Mouse (Mus musculus): ENCODE measurements at regions not wholly inside any gene's neighbourhood (a gene's known extent, or its start where the extent isn't known, plus 50 kb on each side); places are given as distances from the start of the nearest gene placed in this dataset.

DNA sequence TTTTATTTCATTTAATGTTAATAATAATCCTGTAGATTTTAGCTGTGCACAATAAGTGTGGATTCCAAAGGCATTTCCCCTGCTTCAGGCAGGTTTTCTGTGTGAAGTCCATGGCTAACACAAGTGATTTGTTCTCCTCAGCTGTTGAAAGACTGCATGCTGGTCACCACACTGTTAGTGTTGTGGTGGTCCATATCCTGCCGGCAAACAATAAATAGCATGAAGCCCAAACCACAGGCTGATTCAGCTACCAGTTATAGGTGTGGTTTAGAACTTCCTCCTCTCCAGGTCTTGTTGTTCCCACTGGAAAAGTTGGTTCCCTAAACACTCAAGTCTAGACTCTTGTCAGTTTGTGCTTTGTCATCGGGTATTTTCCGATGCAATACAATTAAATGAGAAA, 497.5 kb downstream of the Plcl1 start:
- no peaks in the 10 kb centered on the region for H3K36me3 ChIP-seq (ENCODE audit: control insufficient read depth, insufficient read depth, low read length)
- no peak overlapping the region for H3K9ac ChIP-seq (ENCODE audit: low read depth, low read length)
- no peaks in the 10 kb centered on the region for H3K27me3 ChIP-seq (replicated peaks; ENCODE audit: control insufficient read depth, insufficient read depth, low read length)
- ATAC-seq: no peak
- no peak overlapping the region for H3K4me2 ChIP-seq (ENCODE audit: low read length)
- no peaks in the 10 kb centered on the region for H3K9me3 ChIP-seq (ENCODE audit: control insufficient read depth, low read length)
- 84% methylated on average over 3 of the region's 3 CpGs for WGBS
- H3K4me1 ChIP-seq (ENCODE audit: control insufficient read depth, insufficient read depth, low read depth, low read length): no peaks in the 10 kb centered on the region
- H3K4me3 ChIP-seq (ENCODE audit: low read length): no peak overlapping the region
- H3K27ac ChIP-seq (ENCODE audit: low read depth, low read length): no peak overlapping the region

DNA sequence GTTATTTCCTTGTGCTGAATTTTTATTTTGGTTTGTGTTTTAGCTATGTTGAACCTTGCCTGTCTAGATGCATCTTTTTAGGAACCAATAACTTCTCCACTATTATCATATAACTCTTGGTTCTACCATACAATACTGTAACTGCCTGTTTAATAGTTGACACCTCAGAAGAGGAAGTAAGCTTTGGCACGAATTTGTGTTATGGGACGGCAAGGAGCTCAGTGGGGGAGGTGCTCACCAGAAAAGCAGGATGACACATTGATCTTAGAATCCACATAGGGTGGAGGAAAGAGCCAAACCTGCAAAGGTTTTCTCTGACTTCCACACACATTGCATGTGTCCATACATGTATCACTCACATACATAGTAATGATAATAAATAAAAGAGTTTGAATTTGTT, 498.9 kb downstream of the Plcl1 start:
- no peak overlapping the region for H3K4me3 ChIP-seq (ENCODE audit: low read length)
- H3K4me1 ChIP-seq (ENCODE audit: control insufficient read depth, insufficient read depth, low read depth, low read length): no peaks in the 10 kb centered on the region
- WGBS: 92% methylated on average over 2 of the region's 2 CpGs
- H3K9me3 ChIP-seq (ENCODE audit: control insufficient read depth, low read length): no peaks in the 10 kb centered on the region
- no peak for ATAC-seq
- H3K4me2 ChIP-seq (ENCODE audit: low read length): no peak overlapping the region
- no peaks in the 10 kb centered on the region for H3K27me3 ChIP-seq (replicated peaks; ENCODE audit: control insufficient read depth, insufficient read depth, low read length)
- no peak overlapping the region for H3K9ac ChIP-seq (ENCODE audit: low read depth, low read length)
- H3K36me3 ChIP-seq (ENCODE audit: control insufficient read depth, insufficient read depth, low read length): no peaks in the 10 kb centered on the region
- H3K27ac ChIP-seq (ENCODE audit: low read depth, low read length): no peak overlapping the region

DNA sequence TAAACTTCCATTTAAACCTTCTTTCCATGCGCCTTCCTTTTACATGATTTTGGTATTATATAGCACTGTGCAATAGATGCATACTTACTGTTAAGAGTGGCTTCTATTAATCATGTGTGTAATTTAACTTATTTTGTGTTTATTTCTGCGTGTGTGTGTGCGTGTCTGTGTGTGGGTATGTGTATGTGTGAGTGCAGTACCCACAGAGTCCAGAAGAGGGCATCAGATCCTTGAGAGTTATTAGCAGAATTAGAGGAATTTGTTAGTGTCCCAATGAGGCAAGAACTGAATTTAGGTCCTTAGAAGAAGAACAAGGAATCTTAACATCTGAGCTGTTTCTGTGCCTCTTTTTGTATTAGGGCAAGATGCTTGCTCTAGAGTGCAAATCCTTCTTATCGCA, 499.5 kb downstream of the Plcl1 start:
- Histone ChIP-seq H3K4me1 (ENCODE audit: control insufficient read depth, insufficient read depth, low read depth, low read length) (no peaks in the 10 kb centered on the region), H3K27me3 (replicated peaks; ENCODE audit: control insufficient read depth, insufficient read depth, low read length) (no peaks in the 10 kb centered on the region), H3K27ac (ENCODE audit: low read depth, low read length) (no peak overlapping the region), H3K9ac (ENCODE audit: low read depth, low read length) (no peak overlapping the region), H3K4me2 (ENCODE audit: low read length) (no peak overlapping the region), H3K36me3 (ENCODE audit: control insufficient read depth, insufficient read depth, low read length) (no peaks in the 10 kb centered on the region), H3K9me3 (ENCODE audit: control insufficient read depth, low read length) (no peaks in the 10 kb centered on the region), H3K4me3 (ENCODE audit: low read length) (no peak overlapping the region)
- ATAC-seq: no peak
- 96% methylated on average over 4 of the region's 4 CpGs for WGBS

DNA sequence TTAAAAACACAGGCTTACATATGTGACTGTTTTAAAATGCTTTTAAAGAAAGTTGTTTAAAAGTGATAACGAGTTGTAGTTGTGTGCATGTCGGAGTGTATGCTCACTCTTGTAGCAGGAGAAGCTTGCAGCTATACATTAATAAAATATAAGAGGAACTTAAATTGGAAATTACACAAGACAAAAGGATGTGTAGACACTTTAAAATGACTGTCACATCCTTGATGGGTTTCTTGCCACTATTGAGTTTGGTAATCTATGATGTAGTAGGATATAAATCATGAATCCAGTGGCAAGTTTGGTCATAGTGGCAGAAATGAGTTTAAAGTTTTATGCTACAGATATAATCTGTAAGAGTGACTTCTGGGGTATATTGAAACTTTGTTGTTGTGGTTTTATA, 504.3 kb downstream of the Plcl1 start:
- H3K4me1 ChIP-seq (ENCODE audit: control insufficient read depth, insufficient read depth, low read depth, low read length): no peaks in the 10 kb centered on the region
- H3K4me3 ChIP-seq (ENCODE audit: low read length): no peak overlapping the region
- no peak overlapping the region for H3K9ac ChIP-seq (ENCODE audit: low read depth, low read length)
- no peaks in the 10 kb centered on the region for H3K36me3 ChIP-seq (ENCODE audit: control insufficient read depth, insufficient read depth, low read length)
- no peaks in the 10 kb centered on the region for H3K27me3 ChIP-seq (replicated peaks; ENCODE audit: control insufficient read depth, insufficient read depth, low read length)
- H3K27ac ChIP-seq (ENCODE audit: low read depth, low read length): no peak overlapping the region
- H3K4me2 ChIP-seq (ENCODE audit: low read length): no peak overlapping the region
- ATAC-seq: no peak
- 95% methylated on average over 2 of the region's 2 CpGs for WGBS
- no peaks in the 10 kb centered on the region for H3K9me3 ChIP-seq (ENCODE audit: control insufficient read depth, low read length)

DNA sequence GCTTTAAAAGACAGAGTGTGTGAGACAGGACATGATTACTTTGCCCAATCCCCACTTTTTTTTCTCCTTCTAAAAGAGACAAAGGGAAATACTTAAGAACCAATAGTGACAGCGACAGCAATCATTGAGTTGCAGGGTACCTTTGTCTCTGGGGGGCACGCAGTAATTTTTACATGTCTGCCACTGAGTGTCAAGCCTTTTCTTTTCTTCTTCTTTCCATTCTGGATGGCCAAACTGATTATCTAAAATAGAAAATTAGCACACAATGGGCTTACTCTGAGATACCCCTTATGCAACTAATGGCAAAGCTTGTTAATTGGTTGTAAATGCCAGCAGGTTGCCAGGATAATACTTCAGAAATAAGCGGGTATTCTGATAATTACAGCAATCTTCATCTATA, 508.6 kb downstream of the Plcl1 start:
- Histone ChIP-seq H3K9ac (ENCODE audit: low read depth, low read length) (no peak overlapping the region), H3K27ac (ENCODE audit: low read depth, low read length) (no peak overlapping the region), H3K4me2 (ENCODE audit: low read length) (no peak overlapping the region), H3K4me1 (ENCODE audit: control insufficient read depth, insufficient read depth, low read depth, low read length) (no peaks in the 10 kb centered on the region), H3K27me3 (replicated peaks; ENCODE audit: control insufficient read depth, insufficient read depth, low read length) (no peaks in the 10 kb centered on the region), H3K36me3 (ENCODE audit: control insufficient read depth, insufficient read depth, low read length) (no peaks in the 10 kb centered on the region), H3K9me3 (ENCODE audit: control insufficient read depth, low read length) (no peaks in the 10 kb centered on the region), H3K4me3 (ENCODE audit: low read length) (no peak overlapping the region)
- WGBS: 62% methylated on average over 3 of the region's 3 CpGs
- no peak for ATAC-seq

DNA sequence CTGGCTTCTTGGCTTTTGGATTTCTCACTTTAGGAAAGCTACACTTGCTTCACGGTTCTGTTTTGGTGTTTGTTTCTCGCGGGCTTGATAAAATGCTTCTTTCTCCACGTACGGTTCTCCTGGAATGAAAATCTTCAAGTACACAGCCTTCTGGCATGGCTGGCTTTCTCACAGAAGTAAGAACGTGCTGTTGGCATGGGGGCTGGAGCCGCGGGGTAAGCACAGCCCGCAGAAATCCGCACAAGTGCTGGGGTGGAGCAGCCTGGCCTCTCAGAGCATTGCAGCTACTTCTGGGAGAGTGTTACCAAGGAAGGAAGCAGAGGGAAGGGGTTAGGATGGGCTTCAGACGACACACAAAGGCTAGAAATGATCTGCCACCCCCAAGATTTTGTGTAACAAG, 510.2 kb downstream of the Plcl1 start:
- no peak for ATAC-seq
- no peaks in the 10 kb centered on the region for H3K4me1 ChIP-seq (ENCODE audit: control insufficient read depth, insufficient read depth, low read depth, low read length)
- H3K27me3 ChIP-seq (replicated peaks; ENCODE audit: control insufficient read depth, insufficient read depth, low read length): no peaks in the 10 kb centered on the region
- H3K4me2 ChIP-seq (ENCODE audit: low read length): no peak overlapping the region
- no peaks in the 10 kb centered on the region for H3K9me3 ChIP-seq (ENCODE audit: control insufficient read depth, low read length)
- H3K4me3 ChIP-seq (ENCODE audit: low read length): no peak overlapping the region
- WGBS: 63% methylated on average over 11 of the region's 11 CpGs
- H3K36me3 ChIP-seq (ENCODE audit: control insufficient read depth, insufficient read depth, low read length): no peaks in the 10 kb centered on the region
- H3K27ac ChIP-seq (ENCODE audit: low read depth, low read length): no peak overlapping the region
- no peak overlapping the region for H3K9ac ChIP-seq (ENCODE audit: low read depth, low read length)

DNA sequence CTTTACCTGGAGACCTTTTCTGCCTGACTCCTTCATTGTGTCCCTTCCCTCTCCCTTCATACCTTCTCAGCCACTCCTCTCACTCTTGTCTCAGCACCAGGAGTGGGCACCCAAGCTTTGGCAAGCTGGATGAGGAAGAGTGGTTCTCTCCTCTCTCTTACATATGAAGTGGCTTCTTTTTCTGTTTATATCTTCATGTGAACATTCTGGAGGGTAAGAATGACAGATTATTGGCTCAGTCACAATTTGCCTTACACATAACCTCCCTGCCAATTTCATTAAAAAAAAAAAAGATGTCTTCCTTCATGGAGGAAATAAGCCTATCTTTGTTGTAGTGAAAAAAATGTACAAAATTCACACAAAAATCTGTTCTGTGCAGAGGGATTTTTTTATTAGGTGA, 513.8 kb downstream of the Plcl1 start:
- Histone ChIP-seq H3K4me1 (ENCODE audit: control insufficient read depth, insufficient read depth, low read depth, low read length) (no peaks in the 10 kb centered on the region), H3K4me2 (ENCODE audit: low read length) (no peak overlapping the region), H3K27me3 (replicated peaks; ENCODE audit: control insufficient read depth, insufficient read depth, low read length) (no peaks in the 10 kb centered on the region), H3K9me3 (ENCODE audit: control insufficient read depth, low read length) (no peaks in the 10 kb centered on the region), H3K36me3 (ENCODE audit: control insufficient read depth, insufficient read depth, low read length) (no peaks in the 10 kb centered on the region), H3K27ac (ENCODE audit: low read depth, low read length) (no peak overlapping the region), H3K9ac (ENCODE audit: low read depth, low read length) (no peak overlapping the region), H3K4me3 (ENCODE audit: low read length) (no peak overlapping the region)
- ATAC-seq: no peak

DNA sequence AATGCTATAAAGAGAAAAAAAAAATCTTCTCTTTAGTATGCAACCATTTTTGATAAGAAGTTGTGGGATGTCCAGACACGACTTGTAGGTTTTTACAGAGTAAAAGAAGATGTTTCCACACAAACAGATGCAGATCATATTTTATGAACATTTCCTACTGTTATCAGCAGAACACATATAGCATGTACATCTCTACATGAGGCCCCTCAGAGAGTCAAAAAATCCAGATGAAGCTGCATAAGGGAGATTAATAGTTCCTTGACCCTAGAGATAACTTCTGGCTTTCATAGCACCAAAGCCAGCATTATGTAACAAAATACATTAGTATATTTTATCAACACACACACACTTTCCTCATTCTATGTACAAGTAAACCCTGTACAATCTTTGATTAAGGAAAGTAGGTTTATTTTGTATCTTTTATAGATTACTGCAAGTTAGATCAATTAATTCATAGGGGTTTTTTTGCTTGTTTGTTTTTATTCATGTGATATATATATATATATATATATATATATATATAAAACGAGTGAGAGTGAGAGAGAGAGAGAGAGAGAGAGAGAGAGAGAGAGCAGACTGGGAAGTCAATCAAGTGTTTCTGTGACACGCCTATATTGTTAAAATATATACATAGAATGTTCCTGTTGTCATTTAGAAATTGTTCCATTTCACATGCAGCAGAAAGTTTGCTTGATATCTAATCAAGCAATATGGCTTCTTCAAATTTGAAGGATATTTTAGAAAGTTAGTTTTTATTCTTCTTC, 541.2 kb downstream of the Plcl1 start:
- no peak for ATAC-seq
- WGBS: 55% methylated on average over 3 of the region's 3 CpGs

DNA sequence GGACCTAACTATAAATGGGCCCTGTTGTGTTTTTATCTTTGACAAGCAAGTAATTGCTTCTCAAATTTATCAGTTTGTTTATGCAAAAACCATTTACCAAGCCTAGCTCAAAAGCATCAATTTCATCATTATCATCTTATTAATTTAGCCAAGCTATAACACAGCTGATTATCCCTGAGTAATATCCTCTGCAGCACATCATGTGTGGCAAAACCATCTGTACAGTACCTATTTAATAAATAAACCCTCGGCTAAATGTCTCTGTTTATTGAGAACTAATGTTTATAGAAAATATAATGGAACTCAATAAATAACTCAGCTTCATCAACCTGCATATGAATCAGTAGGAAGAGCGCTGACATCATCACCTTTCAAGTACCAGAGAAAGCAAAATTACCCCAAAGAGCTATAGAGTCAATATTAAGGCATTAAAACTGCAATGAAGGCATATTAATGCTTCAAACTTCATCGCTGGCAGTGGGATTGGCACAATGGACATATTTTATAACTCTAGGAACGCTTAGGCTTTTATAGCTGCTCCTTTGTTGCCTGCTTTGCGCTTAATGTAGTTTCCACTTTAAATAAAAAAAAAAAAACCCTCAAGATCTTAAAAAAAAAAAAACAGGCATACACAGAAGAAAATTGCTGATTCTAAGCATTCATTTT, 542.0 kb downstream of the Plcl1 start:
- WGBS: 72% methylated on average over 5 of the region's 5 CpGs

More for the DNA sequence above, 541.2 kb downstream of the Plcl1 start:
- Histone ChIP-seq H3K4me3 (ENCODE audit: low read length) (no peak overlapping the region), H3K9ac (ENCODE audit: low read depth, low read length) (no peak overlapping the region), H3K4me2 (ENCODE audit: low read length) (no peak overlapping the region), H3K4me1 (ENCODE audit: control insufficient read depth, insufficient read depth, low read depth, low read length) (no peaks in the 10 kb centered on the region), H3K36me3 (ENCODE audit: control insufficient read depth, insufficient read depth, low read length) (no peaks in the 10 kb centered on the region), H3K27me3 (replicated peaks; ENCODE audit: control insufficient read depth, insufficient read depth, low read length) (no peaks in the 10 kb centered on the region), H3K27ac (ENCODE audit: low read depth, low read length) (no peak overlapping the region), H3K9me3 (ENCODE audit: control insufficient read depth, low read length) (no peaks in the 10 kb centered on the region)

More for the DNA sequence above, 542.0 kb downstream of the Plcl1 start:
- H3K27ac ChIP-seq (ENCODE audit: low read depth, low read length): no peak overlapping the region
- no peak for ATAC-seq
- no peaks in the 10 kb centered on the region for H3K4me1 ChIP-seq (ENCODE audit: control insufficient read depth, insufficient read depth, low read depth, low read length)
- no peaks in the 10 kb centered on the region for H3K9me3 ChIP-seq (ENCODE audit: control insufficient read depth, low read length)
- H3K4me3 ChIP-seq (ENCODE audit: low read length): no peak overlapping the region
- H3K9ac ChIP-seq (ENCODE audit: low read depth, low read length): no peak overlapping the region
- H3K4me2 ChIP-seq (ENCODE audit: low read length): no peak overlapping the region
- no peaks in the 10 kb centered on the region for H3K36me3 ChIP-seq (ENCODE audit: control insufficient read depth, insufficient read depth, low read length)
- H3K27me3 ChIP-seq (replicated peaks; ENCODE audit: control insufficient read depth, insufficient read depth, low read length): no peaks in the 10 kb centered on the region
